Mouse (Mus musculus) limb, embryonic 12.5 days (tissue): ENCODE data around the gene Mgat4e. TPM values are rescaled to one million over a fixed set of nuclear protein-coding genes. Genes with fewer than 3 reads are reported as not detected.
A peak's percentile ranks its signal among the peaks of the same experiment; 100 is the strongest.
"Not testable (repeated sequence)": the region's sequence is repeated elsewhere in the genome, so short reads cannot be mapped to it uniquely, and the experiment has no call there.

Experiments used
- ATAC-seq: fragments of 200-750 bp; cut with Nextera tagmentation; 2 replicates; pipeline ENCODE4 v1.8.0; 2017; ENCODE audit warnings: low read depth, moderate TSS enrichment; ENCODE audit not compliant: insufficient number of reproducible peaks, insufficient read depth, low FRiP score, low TSS enrichment
- H3K27ac ChIP-seq: fragments of 300-500 bp; sonication (generic); 2 replicates; pipeline ENCODE4 v1.5.1; 2016; ENCODE audit warnings: mild to moderate bottlenecking, moderate library complexity
- H3K27me3 ChIP-seq: fragments of 300-500 bp; sonication (generic); 2 replicates; pipeline ENCODE4 v1.6.1; 2016; ENCODE audit warnings: mild to moderate bottlenecking, moderate library complexity
- H3K36me3 ChIP-seq: fragments of 300-500 bp; sonication (generic); 2 replicates; pipeline ENCODE4 v1.6.1; 2016; ENCODE audit warnings: mild to moderate bottlenecking, moderate library complexity
- H3K4me1 ChIP-seq: fragments of 300-500 bp; sonication (generic); replicated peaks from 2 replicates; pipeline ENCODE4 v1.6.1; 2016
- H3K4me2 ChIP-seq: fragments of 300-500 bp; sonication (generic); 2 replicates; pipeline ENCODE4 v1.6.1; 2016; ENCODE audit warnings: mild to moderate bottlenecking, moderate library complexity
- H3K4me3 ChIP-seq: fragments of 300-500 bp; sonication (generic); replicated peaks from 2 replicates; pipeline ENCODE4 v1.5.1; 2016; ENCODE audit warnings: mild to moderate bottlenecking
- H3K9ac ChIP-seq: fragments of 300-500 bp; sonication (generic); replicated peaks from 2 replicates; pipeline ENCODE4 v1.6.1; 2016; ENCODE audit warnings: mild to moderate bottlenecking, moderate library complexity
- H3K9me3 ChIP-seq: fragments of 300-500 bp; sonication (generic); 2 replicates; pipeline ENCODE4 v1.6.1; 2016; ENCODE audit warnings: mild to moderate bottlenecking, moderate library complexity
- WGBS: fragments of 180-500 bp; shearing (Covaris S2); methylation state at CpG from one replicate; pipeline ENCODE4 v1.1.7; 2016; 5-methylcytosine and 5-hydroxymethylcytosine counted together
- polyA plus RNA-seq: library from polyadenylated mRNA; unstranded; fragments of >200 nt; fragmentation: Nextera tagmentation; extraction: Ambion mirVana; gene quantifications from 2 replicates; pipeline ENCODE4 v1.2.1, GENCODE M21; 2016

Gene Mgat4e
- polyA plus RNA-seq, 1 experiment from 2014 or later, result not detected

DNA sequence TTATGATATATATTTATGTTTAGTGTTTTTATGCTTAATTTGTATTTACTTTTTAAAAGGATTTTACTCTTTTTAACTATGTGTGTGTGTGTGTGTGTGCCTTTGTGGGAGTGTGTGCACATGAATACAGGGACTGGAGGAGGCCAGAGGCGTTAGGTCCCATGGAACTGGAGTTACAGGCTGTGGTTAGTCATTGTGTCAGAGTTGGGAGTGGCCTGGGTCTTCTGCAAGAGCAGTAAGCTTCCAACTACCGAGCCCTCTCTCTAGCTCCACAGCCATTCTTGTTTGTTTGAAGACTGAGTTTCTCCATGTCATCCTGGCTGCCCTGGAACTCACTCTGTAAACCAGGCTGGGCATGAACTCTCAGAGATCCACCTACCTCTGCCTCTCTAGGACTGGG lies 27.2 kb downstream of the Mgat4e start:
- 43% methylated on average over 2 of the region's 2 CpGs for WGBS
- H3K27ac ChIP-seq, result no peak overlapping the region
- no peaks in the 10 kb centered on the region for H3K27me3 ChIP-seq
- H3K36me3 ChIP-seq, result no peaks in the 10 kb centered on the region
- no peaks in the 10 kb centered on the region for H3K9me3 ChIP-seq
- no peaks in the 10 kb centered on the region for H3K4me1 ChIP-seq
- H3K4me2 ChIP-seq, result no peak overlapping the region
- H3K9ac ChIP-seq, result no peak overlapping the region
- no peak for ATAC-seq
- no peak overlapping the region for H3K4me3 ChIP-seq

DNA sequence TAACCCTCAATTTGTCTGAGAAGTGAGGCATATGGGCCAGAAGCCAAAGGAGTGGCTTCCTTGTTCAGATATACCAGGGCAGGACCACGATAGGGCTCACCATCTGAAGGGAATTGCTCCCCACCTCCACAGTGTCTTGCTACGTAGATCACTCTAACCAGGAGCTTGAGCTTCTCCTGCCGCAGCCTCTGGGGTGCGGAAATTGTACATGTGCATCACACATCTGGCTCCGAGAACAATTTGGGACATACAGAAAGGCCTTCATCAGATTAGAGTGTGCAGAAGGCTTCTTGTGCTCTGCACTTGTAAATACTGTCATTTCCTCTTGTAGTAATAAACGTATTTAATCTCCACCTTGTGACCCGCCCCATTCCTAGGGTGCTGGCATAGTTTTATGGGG lies 28.3 kb downstream of the Mgat4e start:
- ATAC-seq, result no peak
- WGBS, result 74% methylated on average over 7 of the region's 7 CpGs
- Histone ChIP-seq H3K4me2 (no peak overlapping the region), H3K4me3 (no peak overlapping the region), H3K36me3 (no peaks in the 10 kb centered on the region), H3K27ac (no peak overlapping the region), H3K9me3 (no peaks in the 10 kb centered on the region), H3K27me3 (no peaks in the 10 kb centered on the region), H3K9ac (no peak overlapping the region), H3K4me1 (peaks cover 11% of the 10 kb centered on the region)

DNA sequence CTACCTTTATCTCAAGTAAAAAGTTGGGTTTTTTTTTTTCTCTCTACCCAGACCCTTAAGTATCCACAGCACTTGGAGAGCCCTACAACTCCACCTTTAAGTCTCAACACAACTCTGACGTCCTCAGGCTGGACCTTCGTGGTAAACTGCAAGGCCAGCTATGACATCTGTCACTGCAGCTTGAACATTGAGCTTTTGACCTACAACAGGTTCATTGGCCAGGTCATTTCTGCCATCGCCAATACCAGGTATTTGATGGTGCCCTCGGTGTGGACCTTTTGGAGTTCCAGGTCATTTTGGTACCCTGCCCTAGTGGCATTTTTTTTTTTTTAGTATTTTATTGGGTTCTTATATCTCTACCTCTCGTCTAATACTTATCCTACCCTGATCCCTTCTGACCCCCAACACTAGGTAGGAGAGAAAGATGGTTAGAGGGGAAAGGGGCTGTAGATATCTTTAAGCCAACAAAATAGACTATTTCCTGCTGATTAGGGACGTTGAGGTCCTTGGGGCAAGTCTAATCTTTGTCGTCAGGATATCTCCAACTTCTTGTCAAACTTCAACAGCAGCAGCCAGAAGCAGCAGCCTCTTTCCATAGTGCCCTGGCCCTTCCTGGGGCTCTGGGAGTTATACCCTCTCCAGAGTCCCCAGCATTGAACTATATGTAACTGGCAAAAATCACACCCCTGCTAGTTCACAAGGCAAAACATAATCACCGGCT lies 29.3 kb downstream of the Mgat4e start:
- ATAC-seq, result no peak
- 80% methylated on average over 8 of the region's 8 CpGs for WGBS

DNA sequence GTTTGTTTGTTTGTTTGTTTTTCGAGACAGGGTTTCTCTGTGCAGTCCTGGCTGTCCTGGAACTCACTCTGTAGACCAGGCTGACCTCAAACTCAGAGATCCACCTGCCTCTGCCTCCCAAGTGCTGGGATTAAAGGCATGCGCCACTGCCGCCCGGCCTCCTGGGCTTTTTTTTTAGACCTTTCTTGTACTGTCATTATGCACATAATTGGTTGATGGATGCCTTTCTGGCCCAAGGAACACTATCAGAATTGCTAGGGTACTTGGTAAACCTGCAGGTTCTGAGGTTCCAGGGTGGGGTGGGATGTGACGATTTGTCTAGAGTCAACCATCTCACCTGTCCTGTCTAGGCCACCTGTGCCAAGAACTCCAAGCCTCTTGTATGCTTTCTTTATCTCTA lies 30.3 kb downstream of the Mgat4e start:
- H3K4me1 ChIP-seq, result peaks cover 16% of the 10 kb centered on the region
- H3K4me3 ChIP-seq, H3K36me3 ChIP-seq, H3K27me3 ChIP-seq, ATAC-seq, H3K9me3 ChIP-seq, H3K9ac ChIP-seq, H3K27ac ChIP-seq, H3K4me2 ChIP-seq: not testable (repeated sequence)
- WGBS, result 87% methylated on average over 5 of the region's 5 CpGs

More for the DNA sequence above, 29.3 kb downstream of the Mgat4e start:
- no peak overlapping the region for H3K4me2 ChIP-seq
- H3K36me3 ChIP-seq, result no peaks in the 10 kb centered on the region
- no peaks in the 10 kb centered on the region for H3K9me3 ChIP-seq
- H3K4me3 ChIP-seq, result no peak overlapping the region
- H3K4me1 ChIP-seq, result peaks cover 16% of the 10 kb centered on the region
- H3K9ac ChIP-seq, result no peak overlapping the region
- no peak overlapping the region for H3K27ac ChIP-seq
- peaks cover under 1% of the 10 kb centered on the region; the same call in 1 of the 2 replicates for H3K27me3 ChIP-seq

DNA sequence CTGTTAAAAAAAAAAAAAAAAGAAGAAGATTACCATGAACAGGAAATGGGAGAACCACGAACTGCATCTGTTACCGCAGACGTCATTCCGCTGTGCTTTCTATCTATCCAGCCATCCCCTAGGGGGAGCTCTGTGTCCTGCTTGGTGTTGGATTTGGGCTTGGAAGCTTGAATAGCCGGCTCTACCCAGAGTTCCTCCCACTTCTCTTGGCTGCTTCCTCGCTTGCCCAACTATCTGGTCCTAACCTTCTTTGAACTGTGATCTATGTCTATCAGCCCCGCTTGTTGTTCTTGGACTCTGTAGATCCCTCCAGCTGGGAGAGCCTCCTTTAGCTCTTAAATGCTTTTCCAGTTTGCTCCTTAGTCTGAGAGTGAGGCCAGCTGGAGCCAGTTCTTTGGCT lies 30.8 kb downstream of the Mgat4e start:
- Histone ChIP-seq H3K36me3 (no peaks in the 10 kb centered on the region), H3K4me1 (peaks cover 16% of the 10 kb centered on the region), H3K27ac (no peak overlapping the region), H3K9me3 (no peaks in the 10 kb centered on the region), H3K27me3 (peaks cover 15% of the 10 kb centered on the region), H3K4me3 (no peak overlapping the region), H3K9ac (no peak overlapping the region), H3K4me2 (no peak overlapping the region)
- 19% methylated on average over 7 of the region's 7 CpGs for WGBS
- no peak for ATAC-seq

DNA sequence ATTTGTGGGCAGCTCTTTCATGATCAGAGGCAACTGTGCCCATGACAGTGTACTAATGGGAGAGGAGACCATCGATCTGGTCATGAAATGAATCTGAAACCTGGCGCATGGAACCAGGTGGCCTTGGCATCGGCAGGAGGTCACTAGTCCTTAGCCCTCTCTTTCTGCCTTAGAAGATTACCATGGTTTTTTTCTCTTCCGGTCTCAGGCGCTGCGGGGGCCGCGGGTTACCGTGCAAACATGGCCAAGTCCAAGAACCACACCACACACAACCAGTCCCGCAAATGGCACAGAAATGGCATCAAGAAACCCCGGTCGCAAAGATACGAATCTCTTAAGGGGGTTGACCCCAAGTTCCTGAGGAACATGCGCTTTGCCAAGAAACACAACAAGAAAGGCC lies 31.6 kb downstream of the Mgat4e start:
- ATAC-seq, H3K4me2 ChIP-seq, H3K4me3 ChIP-seq, H3K9ac ChIP-seq, H3K27ac ChIP-seq, H3K36me3 ChIP-seq, H3K9me3 ChIP-seq: not testable (repeated sequence)
- Histone ChIP-seq H3K4me1 (peaks cover 23% of the 10 kb centered on the region), H3K27me3 (peaks cover 24% of the 10 kb centered on the region)
- WGBS, result 92% methylated on average over 14 of the region's 14 CpGs

DNA sequence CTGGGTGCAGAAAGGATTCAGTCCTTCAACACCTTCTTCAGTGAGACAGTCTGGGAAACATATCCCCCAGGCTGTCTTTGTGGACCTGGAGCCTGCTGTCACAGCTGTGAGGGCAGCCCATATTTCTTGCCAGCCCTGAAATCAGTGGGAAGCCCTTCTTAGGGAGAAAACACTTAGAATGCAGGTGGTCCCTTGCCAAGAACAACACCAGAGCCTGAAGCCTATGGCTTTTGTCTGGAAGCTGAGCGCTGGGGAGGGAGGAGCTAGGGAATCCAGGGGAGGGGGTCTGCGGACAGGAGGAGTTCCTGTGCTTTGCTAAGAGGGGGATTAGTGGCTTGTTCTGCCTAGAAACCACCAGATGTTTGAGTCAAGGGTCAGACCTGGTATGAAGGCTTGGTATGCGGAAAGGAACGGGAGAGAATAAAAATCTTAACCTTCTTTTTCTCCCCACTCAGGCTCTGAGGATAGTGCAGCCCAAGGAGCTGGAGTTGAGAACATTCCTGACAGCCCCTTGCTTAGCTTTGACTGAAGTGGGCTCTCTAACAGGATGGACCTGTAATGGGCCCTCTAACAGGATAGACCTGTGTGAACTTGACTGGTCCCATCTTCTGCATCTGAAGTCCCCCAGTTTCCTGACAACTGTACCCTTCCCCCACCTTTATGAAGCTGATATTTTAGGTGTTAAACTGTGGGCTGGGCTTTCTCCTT lies 32.8 kb downstream of the Mgat4e start:
- ATAC-seq, result peak; percentile 58
- Histone ChIP-seq H3K4me2 (peak overlapping the region; percentile 23), H3K4me1 (peaks cover 31% of the 10 kb centered on the region), H3K9ac (no peak overlapping the region), H3K36me3 (no peaks in the 10 kb centered on the region), H3K9me3 (no peaks in the 10 kb centered on the region), H3K27ac (peak overlapping the region; percentile 82), H3K4me3 (no peak overlapping the region), H3K27me3 (peaks cover 36% of the 10 kb centered on the region)
- WGBS, result 7% methylated on average over 4 of the region's 4 CpGs

DNA sequence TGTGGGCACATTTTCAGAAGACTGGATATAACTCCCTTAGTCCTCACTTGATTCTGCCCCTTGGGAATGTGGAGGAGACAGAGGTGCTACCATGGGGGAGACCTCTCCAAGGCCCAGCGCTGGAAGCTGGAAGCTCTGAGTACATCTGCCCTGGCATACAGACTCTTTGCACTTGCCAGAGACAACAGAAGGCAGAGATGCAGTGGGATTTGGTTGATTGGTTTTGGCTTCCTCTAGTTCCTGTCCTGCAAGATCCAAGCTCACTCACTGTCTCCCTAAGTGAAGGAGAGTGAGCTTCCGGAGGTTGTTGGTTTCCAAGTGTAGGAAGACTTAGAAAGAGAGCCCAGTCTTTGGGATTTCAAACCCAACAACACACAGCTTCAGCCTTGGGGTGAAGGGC lies 33.6 kb downstream of the Mgat4e start:
- Histone ChIP-seq H3K27ac (peak overlapping the region; percentile 82), H3K27me3 (peaks cover 38% of the 10 kb centered on the region), H3K9me3 (no peaks in the 10 kb centered on the region), H3K36me3 (no peaks in the 10 kb centered on the region), H3K9ac (no peak overlapping the region), H3K4me2 (no peak overlapping the region), H3K4me1 (peaks cover 31% of the 10 kb centered on the region), H3K4me3 (no peak overlapping the region)
- WGBS, result 89% methylated on average over 2 of the region's 2 CpGs
- no peak for ATAC-seq

DNA sequence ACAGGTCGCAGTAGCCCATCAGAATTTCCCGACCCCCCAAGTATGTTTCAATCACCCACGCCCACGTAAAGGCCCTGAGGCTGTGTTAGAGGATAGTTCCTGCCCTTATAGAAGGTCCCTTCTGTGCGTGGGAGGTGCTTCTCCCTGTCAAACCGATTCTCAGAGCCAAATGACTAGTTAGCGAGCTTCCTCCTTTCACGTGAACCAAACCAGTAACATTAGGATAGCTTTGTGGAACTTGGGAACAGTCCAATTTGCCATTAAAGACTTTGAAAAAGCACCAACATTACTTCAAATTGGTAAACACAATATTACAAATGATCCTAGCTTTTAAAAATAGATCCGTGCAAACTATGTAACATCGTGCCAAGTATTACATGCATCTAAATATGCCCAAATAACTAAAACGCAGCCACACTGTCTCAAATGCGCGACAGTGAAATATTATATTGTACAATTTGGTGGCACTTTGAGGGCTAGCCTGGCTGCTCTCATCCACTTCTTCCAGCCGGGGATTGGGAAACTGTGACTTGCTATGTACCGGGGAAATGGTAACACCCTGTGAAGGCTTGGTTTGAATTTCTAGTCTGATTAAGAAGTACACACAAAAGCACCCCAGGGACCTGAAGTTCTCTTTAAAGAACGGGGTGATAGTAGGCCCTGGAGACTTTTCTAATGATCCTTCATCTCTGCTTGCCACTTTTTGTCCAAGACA lies 35.4 kb downstream of the Mgat4e start:
- peaks cover 6% of the 10 kb centered on the region; the same call in 1 of the 2 replicates for H3K36me3 ChIP-seq
- peak overlapping the region; percentile 44 for H3K4me3 ChIP-seq
- no peak overlapping the region for H3K27ac ChIP-seq
- H3K9ac ChIP-seq, result 0 out of 2 replicates have a peak overlapping the region, but pooled peaks have one; percentile 51
- H3K27me3 ChIP-seq, result peaks cover 38% of the 10 kb centered on the region
- H3K4me1 ChIP-seq, result peaks cover 31% of the 10 kb centered on the region
- 46% methylated on average over 16 of the region's 16 CpGs for WGBS
- H3K4me2 ChIP-seq, result peak overlapping the region; percentile 78
- ATAC-seq, result no peak
- no peaks in the 10 kb centered on the region for H3K9me3 ChIP-seq

DNA sequence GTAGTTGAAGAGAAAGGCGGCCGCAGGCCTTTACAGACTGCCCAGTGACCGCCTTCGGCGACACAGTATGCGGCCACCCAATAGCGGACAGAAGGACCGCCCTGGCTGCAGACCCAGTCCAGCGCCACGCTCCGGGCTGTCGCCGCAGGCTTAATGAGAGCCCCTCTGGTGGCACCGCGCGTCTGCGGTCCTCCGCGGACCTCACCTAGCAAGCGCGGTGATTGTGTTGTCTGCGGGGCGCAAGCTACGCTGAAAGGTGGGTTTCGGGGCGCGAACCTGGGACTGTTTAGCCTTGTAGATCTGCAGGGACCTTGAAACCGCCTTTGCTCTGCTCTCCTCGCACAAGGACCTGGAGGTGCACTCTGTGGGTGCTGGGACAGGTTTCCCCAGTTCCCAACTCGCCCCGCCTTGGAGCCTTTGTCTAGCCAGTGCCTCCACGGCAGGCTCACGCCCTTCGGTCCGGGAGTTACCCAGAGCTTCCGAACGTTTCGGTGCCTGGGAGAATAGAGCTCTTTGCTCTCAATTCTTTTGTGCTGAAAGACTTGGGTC lies 36.1 kb downstream of the Mgat4e start:
- Histone ChIP-seq H3K4me3 (peak overlapping the region; percentile 44), H3K9ac (peak overlapping the region; percentile 51; the same call in 1 of the 2 replicates), H3K4me2 (peak overlapping the region; percentile 78), H3K27me3 (peaks cover 38% of the 10 kb centered on the region), H3K9me3 (no peaks in the 10 kb centered on the region), H3K27ac (no peak overlapping the region), H3K4me1 (peaks cover 31% of the 10 kb centered on the region), H3K36me3 (peaks cover 7% of the 10 kb centered on the region)
- ATAC-seq, result no peak
- WGBS, result 2% methylated on average over 38 of the region's 38 CpGs

DNA sequence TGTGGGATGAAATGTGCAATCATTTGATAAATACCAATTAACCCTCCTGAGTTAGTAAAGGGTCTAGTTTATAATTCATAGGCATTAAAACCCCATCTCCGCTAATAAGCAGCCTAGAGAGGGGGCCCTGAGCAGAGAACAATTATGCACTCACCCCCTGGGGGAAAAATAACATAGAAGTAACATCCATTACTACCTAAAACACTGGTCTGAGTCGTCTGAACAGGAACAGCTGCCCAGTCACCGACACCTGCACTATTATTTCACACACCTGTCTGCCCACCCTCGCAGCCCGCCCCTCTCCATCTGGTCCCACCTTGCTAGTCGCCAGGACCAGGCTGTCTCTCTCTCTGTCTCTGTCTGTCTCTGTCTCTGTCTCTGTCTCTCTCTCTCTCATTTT lies 36.9 kb downstream of the Mgat4e start:
- Histone ChIP-seq H3K9ac (no peak overlapping the region), H3K9me3 (no peaks in the 10 kb centered on the region), H3K4me3 (no peak overlapping the region), H3K4me1 (peaks cover 31% of the 10 kb centered on the region), H3K36me3 (peaks cover 15% of the 10 kb centered on the region), H3K4me2 (peak overlapping the region; percentile 78), H3K27ac (no peak overlapping the region), H3K27me3 (peaks cover 38% of the 10 kb centered on the region)
- 38% methylated on average over 6 of the region's 6 CpGs for WGBS
- no peak for ATAC-seq
